Mouse (Mus musculus): Measurements from ENCODE around the gene Zbtb45. TPM values are rescaled to one million over a fixed set of nuclear protein-coding genes. Genes with fewer than 3 reads are reported as not detected.

Zbtb45 gene
- polyA plus RNA-seq, 1 experiment from 2014 or later, result 11.9 TPM

DNA sequence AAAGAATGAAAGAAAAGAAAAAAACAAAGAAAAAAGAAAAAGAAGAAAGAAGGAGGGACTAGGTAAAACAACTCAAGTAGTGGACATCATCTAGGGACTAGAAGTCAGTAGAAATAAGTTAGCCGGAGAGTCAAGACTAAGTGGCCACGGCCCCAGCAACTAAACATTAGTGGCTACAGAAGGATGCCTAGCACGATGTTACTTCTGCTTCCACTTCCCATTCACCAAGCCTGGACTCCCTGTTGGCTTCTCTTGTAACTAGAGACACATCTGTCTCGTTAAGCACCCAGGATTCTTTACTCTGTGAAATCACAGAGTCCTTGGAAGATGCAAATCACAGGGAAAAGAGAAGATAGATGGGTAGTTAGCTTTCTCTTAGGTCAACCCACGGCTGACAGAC lies 52.3 kb downstream of the Zbtb45 start:
- Histone ChIP-seq H3K4me3 (ENCODE audit: low read depth, low read length) (no peak overlapping the region), H3K4me2 (replicated peaks; ENCODE audit: low read depth, low read length) (no peak overlapping the region), H3K27me3 (replicated peaks; ENCODE audit: insufficient read depth, low read length) (no peaks in the 10 kb centered on the region), H3K4me1 (ENCODE audit: insufficient read depth, low read depth, low read length) (no peaks in the 10 kb centered on the region), H3K9me3 (ENCODE audit: low read length) (no peaks in the 10 kb centered on the region), H3K9ac (replicated peaks; ENCODE audit: low read depth) (no peak overlapping the region), H3K36me3 (ENCODE audit: insufficient read depth, low read length) (no peaks in the 10 kb centered on the region), H3K27ac (ENCODE audit: low read length) (no peak overlapping the region)
- DNase-seq (ENCODE audit: low spot score), result no peak
- TF ChIP-seq CTCF (IDR thresholded peaks at IDR 0.05) (no peak), EP300 (IDR thresholded peaks at IDR 0.05) (no peak)
- 73% methylated on average over 5 of the region's 5 CpGs for WGBS
- ATAC-seq, result no peak

DNA sequence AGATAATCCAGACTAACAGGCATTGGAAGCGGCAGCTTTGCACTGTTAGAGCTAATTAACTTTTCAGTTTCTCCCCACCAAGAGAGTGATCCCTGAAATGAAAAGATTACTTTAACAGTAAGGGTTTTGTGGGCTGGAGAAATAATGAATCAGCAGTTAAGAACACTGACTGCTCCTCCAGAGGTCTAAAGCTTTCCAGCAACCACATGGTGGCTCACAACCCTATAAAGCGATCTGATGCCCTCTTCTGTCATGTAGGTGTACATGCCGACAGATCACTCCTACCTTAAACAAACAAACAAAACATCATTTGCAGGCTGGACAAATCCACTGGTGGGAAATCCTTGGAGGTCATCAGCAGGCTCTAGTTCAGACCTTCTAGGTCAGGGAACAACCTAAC lies 54.9 kb downstream of the Zbtb45 start:
- peak; percentile 10 for DNase-seq (ENCODE audit: low spot score)
- TF ChIP-seq EP300 (IDR thresholded peaks at IDR 0.05), result no peak
- peak; percentile 22; the same call in 1 of the 2 replicates for TF ChIP-seq CTCF (IDR thresholded peaks at IDR 0.05)

More for the DNA sequence above, 54.9 kb downstream of the Zbtb45 start:
- no peaks in the 10 kb centered on the region for H3K36me3 ChIP-seq (ENCODE audit: insufficient read depth, low read length)
- H3K9me3 ChIP-seq (ENCODE audit: low read length), result no peaks in the 10 kb centered on the region
- no peak overlapping the region for H3K9ac ChIP-seq (replicated peaks; ENCODE audit: low read depth)
- H3K27ac ChIP-seq (ENCODE audit: low read length), result no peak overlapping the region
- H3K4me2 ChIP-seq (replicated peaks; ENCODE audit: low read depth, low read length), result no peak overlapping the region
- no peaks in the 10 kb centered on the region for H3K27me3 ChIP-seq (replicated peaks; ENCODE audit: insufficient read depth, low read length)
- peaks cover 2% of the 10 kb centered on the region; the same call in 1 of the 2 replicates for H3K4me1 ChIP-seq (ENCODE audit: insufficient read depth, low read depth, low read length)
- no peak for ATAC-seq
- 46% methylated on average over 3 of the region's 3 CpGs for WGBS
- H3K4me3 ChIP-seq (ENCODE audit: low read depth, low read length), result no peak overlapping the region

Other genes with a start within 250 kb of the Zbtb45 start
- 1.3 and 2.0 TPM in 2 replicates for gene Zscan18, start 206.4 kb downstream of the Zbtb45 start, polyA plus RNA-seq (2015; fragmentation: Nextera tagmentation; extraction: Ambion mirVana)
- 7.2 and 8.5 TPM in 2 replicates for gene Zfp329, start 191.2 kb downstream of the Zbtb45 start, polyA plus RNA-seq (2015; fragmentation: Nextera tagmentation; extraction: Ambion mirVana)
- gene Zfp110, start 175.3 kb downstream of the Zbtb45 start, polyA plus RNA-seq (2015; fragmentation: Nextera tagmentation; extraction: Ambion mirVana), result 26.4 and 28.3 TPM in 2 replicates
- gene Zfp128, start 128.9 kb downstream of the Zbtb45 start, polyA plus RNA-seq (2015; fragmentation: Nextera tagmentation; extraction: Ambion mirVana), result 2.5 TPM in 2 replicates
- 4.4 and 4.7 TPM in 2 replicates for gene Zscan22, start 112.2 kb downstream of the Zbtb45 start, polyA plus RNA-seq (2015; fragmentation: Nextera tagmentation; extraction: Ambion mirVana)
- gene Rps5, start 87.7 kb downstream of the Zbtb45 start, polyA plus RNA-seq (2015; fragmentation: Nextera tagmentation; extraction: Ambion mirVana), result 609 and 716 TPM in 2 replicates
- gene Rnf225, start 82.6 kb downstream of the Zbtb45 start, polyA plus RNA-seq (2015; fragmentation: Nextera tagmentation; extraction: Ambion mirVana), result 1.3 and 1.4 TPM in 2 replicates
- gene Zfp324, start 44.2 kb downstream of the Zbtb45 start, polyA plus RNA-seq (2015; fragmentation: Nextera tagmentation; extraction: Ambion mirVana), result 5.5 and 5.7 TPM in 2 replicates
- 3.9 and 4.0 TPM in 2 replicates for gene Zfp446, start 32.2 kb downstream of the Zbtb45 start, polyA plus RNA-seq (2015; fragmentation: Nextera tagmentation; extraction: Ambion mirVana)
- not detected in 2 replicates for gene Slc27a5, start 11.8 kb downstream of the Zbtb45 start, polyA plus RNA-seq (2015; fragmentation: Nextera tagmentation; extraction: Ambion mirVana)
- gene Trim28, start 10.9 kb downstream of the Zbtb45 start, polyA plus RNA-seq (2015; fragmentation: Nextera tagmentation; extraction: Ambion mirVana), result 85.6 and 87.2 TPM in 2 replicates
- gene Chmp2a, start 24.8 kb upstream of the Zbtb45 start, polyA plus RNA-seq (2015; fragmentation: Nextera tagmentation; extraction: Ambion mirVana), result 254 and 264 TPM in 2 replicates
- 67.8 and 78.1 TPM in 2 replicates for gene Ube2m, start 28.2 kb upstream of the Zbtb45 start, polyA plus RNA-seq (2015; fragmentation: Nextera tagmentation; extraction: Ambion mirVana)
- gene Mzf1, start 44.7 kb upstream of the Zbtb45 start, polyA plus RNA-seq (2015; fragmentation: Nextera tagmentation; extraction: Ambion mirVana), result 2.0 and 2.1 TPM in 2 replicates
- not detected in 2 replicates for gene Vmn1r85, start 85.1 kb upstream of the Zbtb45 start, polyA plus RNA-seq (2015; fragmentation: Nextera tagmentation; extraction: Ambion mirVana)
- not detected in 2 replicates for gene Vmn1r86, start 109.9 kb upstream of the Zbtb45 start, polyA plus RNA-seq (2015; fragmentation: Nextera tagmentation; extraction: Ambion mirVana)
- gene Vmn1r87, start 130.1 kb upstream of the Zbtb45 start, polyA plus RNA-seq (2015; fragmentation: Nextera tagmentation; extraction: Ambion mirVana), result not detected in 2 replicates
- gene Vmn1r88, start 149.5 kb upstream of the Zbtb45 start, polyA plus RNA-seq (2015; fragmentation: Nextera tagmentation; extraction: Ambion mirVana), result not detected in 2 replicates
- not detected in 2 replicates for gene Vmn1r89, start 203.0 kb upstream of the Zbtb45 start, polyA plus RNA-seq (2015; fragmentation: Nextera tagmentation; extraction: Ambion mirVana)